Mouse (Mus musculus): Measurements from ENCODE around the gene Sf3a2.

The Sf3a2 gene

GRCm38 (mm10) chr10:80776358-80776869 is 21.6 kb upstream of the Sf3a2 start:
- no peak for DNase-seq

GRCm38 (mm10) chr10:80777123-80777522 is 20.9 kb upstream of the Sf3a2 start:
- DNase-seq = no peak

GRCm38 (mm10) chr10:80779565-80779964 is 18.4 kb upstream of the Sf3a2 start:
- DNase-seq = no peak

GRCm38 (mm10) chr10:80784302-80784701 is 13.7 kb upstream of the Sf3a2 start:
- no peak for DNase-seq

GRCm38 (mm10) chr10:80784871-80785270 is 13.1 kb upstream of the Sf3a2 start:
- no peak for DNase-seq

- DNase-seq = no peak
Measured at GRCm38 (mm10) chr10:80785963-80786362, 12.0 kb upstream of the Sf3a2 start.

GRCm38 (mm10) chr10:80787517-80787916 is 10.5 kb upstream of the Sf3a2 start:
- DNase-seq = no peak

- DNase-seq = no peak
Measured at GRCm38 (mm10) chr10:80790761-80791404, 7.1 kb upstream of the Sf3a2 start.

- peak; percentile 53 for DNase-seq
Measured at GRCm38 (mm10) chr10:80791476-80792174, 6.4 kb upstream of the Sf3a2 start.

GRCm38 (mm10) chr10:80792175-80793032 is 5.6 kb upstream of the Sf3a2 start:
- peak; percentile 74 for DNase-seq

- no peak for DNase-seq
Measured at GRCm38 (mm10) chr10:80793033-80793784, 4.8 kb upstream of the Sf3a2 start.

- DNase-seq = no peak
Measured at GRCm38 (mm10) chr10:80793803-80794202, 4.2 kb upstream of the Sf3a2 start.

GRCm38 (mm10) chr10:80794750-80795149 is 3.2 kb upstream of the Sf3a2 start:
- no peak for DNase-seq

- no peak for DNase-seq
Measured at GRCm38 (mm10) chr10:80796307-80796848, 1.6 kb upstream of the Sf3a2 start.

- no peak for DNase-seq
Measured at GRCm38 (mm10) chr10:80797186-80798149, 530 bp upstream of the Sf3a2 start.

GRCm38 (mm10) chr10:80799070-80799566 is 1.1 kb downstream of the Sf3a2 start:
- no peak for DNase-seq

GRCm38 (mm10) chr10:80802204-80802912 is 4.4 kb downstream of the Sf3a2 start:
- no peak for DNase-seq

GRCm38 (mm10) chr10:80802996-80803395 is 5.0 kb downstream of the Sf3a2 start:
- no peak for DNase-seq

GRCm38 (mm10) chr10:80804340-80804739 is 6.3 kb downstream of the Sf3a2 start:
- DNase-seq = no peak

- no peak for DNase-seq
Measured at GRCm38 (mm10) chr10:80804916-80805315, 6.9 kb downstream of the Sf3a2 start, which contains the start of gene Amh. Gene Amh, plus strand, starts transcription at chr10:80805243.

Data from thymus, postnatal 4 days (tissue).